Mouse (Mus musculus) CH12F3 (cell line): ENCODE data around the gene Stk33.

Experiments
- in situ Hi-C: fragments of 300-500 bp; cut with MboI; formaldehyde crosslinking; loops from 2 replicates; pipeline ENCODE4 v1.14.3; 2020; ENCODE audit warnings: low sequenced_read_pairs

Stk33 gene

DNA sequence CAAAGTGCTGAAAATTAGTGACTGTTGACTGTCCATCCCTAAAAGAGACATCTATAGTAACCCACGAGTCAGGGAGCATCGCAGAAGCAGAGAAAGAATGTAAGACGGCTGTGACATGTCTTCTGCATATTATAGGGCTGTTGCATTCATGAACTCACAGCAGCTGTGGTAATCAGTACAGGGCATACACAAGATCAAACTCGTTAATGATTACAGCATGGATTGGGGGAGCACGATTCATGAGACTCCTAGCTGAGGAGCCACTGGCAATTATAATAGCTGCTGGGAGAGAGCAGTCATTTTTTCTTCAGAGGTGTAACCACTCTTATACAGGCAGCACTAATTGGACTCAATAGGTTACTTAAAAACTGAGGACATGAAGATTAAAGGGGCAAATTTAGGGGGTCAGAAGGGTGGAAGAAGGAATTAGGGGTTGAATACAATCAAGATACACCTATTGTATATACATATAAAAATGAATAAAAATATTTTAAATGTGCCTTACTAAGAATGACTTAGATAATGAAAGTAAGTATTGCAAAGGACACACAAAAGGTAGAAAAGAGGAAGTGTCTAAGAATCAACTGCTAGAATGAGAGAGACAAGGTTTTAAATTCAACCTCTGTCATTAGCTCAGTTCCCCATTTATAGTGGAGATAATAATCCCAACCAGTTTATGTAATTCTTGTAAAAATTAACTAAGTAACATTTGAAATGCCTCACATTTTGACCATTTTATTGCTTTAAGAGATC, 80.3 kb downstream of the Stk33 start:
- in situ Hi-C loops, result no loop called here

DNA sequence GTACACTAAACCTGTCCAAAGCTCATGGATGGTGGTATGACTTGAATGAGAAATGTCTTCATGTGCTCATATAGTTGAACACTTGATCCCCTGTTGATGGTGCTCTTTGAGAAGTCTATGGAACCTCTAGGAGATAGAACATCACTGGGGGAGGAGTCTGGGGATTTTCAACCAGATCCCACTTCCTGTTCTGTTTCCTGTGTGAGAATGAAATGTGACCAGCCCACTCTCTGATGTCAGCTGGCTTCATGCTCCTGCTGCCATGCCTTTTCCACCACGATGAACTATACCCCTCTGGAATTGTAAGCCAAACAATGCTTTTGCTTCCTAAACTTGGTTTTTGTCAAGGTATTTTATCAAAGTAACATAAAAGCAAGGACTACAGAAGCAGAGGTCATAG, 81.0 kb downstream of the Stk33 start:
- in situ Hi-C loops, result no loop called here

DNA sequence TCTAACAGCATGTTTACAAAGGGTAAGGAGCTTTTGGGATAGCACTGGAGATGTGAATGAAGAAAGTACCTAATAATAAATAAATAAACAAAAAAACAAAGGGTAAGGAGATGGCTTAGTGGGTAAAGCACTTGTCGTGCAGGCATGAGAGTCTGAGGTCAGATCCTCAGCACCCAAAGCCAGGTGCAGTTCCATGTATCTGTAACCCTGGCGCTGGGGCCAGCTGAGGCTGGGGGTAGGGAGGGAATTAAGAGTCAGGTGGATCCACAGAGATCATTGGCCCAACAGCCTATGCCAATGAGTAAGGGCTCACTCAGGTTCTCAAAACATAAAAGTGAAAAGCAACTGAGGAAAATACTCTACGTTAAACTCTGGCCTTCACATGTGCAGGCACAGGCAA, 91.6 kb downstream of the Stk33 start:
- in situ Hi-C loops, result no loop called here

DNA sequence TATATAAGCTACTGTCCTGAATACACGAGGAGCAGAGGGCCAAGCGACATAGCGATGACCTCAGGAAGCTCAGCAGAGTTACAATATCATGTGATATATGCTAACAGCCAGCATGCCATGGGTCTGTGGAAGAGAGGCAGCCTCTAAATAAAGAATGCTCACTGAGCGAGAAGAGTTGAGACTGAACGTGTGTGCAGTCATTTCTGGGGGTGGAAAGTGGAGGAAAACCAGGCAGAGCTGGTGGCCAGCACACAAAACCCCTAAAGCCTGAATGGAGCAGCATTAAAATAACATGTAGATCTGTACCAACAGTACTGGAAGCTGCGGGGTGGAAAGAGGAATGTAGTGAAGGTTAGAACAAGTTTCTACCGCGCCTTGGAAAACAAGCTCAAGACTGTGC, 107.2 kb downstream of the Stk33 start:
- in situ Hi-C loops, result no loop called here

DNA sequence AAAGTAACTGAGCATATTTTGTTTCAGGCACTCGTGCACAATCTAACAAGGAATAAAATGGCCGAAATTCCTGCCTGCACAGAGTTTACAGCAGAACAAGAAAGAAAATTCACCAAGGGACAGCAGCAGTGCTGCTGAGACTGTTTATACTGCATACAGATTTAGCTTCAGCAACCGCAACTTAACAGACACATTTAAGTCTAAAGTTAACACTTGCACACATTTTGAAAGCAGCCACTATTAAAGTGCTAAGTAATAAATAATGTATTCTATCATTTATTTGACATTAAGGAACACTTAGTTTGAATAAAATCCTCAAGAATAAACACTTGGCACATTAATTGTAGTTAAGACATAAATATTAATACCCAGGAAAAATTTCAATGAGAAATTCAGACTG, 110.1 kb downstream of the Stk33 start:
- in situ Hi-C loops, result no loop called here

DNA sequence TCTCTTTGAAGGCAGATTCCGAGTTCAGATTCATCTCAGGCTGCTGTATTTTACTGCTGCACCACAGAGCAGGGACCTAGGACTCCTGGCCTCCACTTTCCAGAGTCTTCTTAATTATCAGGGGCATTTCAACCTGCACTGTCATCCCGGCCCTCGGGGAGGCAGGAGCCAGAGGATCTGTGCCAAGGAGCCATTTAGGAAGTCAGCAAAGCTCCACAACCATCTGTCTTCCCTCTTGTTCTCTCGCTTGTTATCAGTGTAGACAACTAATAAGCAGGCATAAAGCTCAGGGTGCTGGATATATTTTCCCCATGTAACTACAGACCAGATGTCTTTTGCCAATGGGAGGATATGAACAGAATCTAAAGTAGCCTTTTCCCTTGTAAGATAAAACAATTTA, 112.1 kb downstream of the Stk33 start:
- in situ Hi-C loops, result no loop called here

DNA sequence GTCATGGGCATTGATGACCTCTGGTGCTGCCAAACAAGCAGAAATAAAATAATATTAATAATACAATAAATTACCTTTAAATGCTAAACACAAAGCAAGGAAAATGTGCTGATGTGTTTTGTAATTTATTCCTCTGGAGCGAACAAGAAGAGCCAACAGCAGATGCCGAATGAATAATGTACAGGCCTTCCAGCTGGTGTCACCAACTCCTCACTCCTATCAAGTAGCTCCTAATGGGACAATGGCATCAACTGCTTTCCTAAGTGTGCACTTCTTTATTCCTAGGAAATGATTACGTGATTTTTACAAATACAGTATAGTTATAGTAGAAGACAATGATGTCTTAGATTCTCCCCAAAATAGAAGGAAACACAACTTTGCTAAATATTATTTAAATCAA, 113.2 kb downstream of the Stk33 start:
- in situ Hi-C loops, result no loop called here

DNA sequence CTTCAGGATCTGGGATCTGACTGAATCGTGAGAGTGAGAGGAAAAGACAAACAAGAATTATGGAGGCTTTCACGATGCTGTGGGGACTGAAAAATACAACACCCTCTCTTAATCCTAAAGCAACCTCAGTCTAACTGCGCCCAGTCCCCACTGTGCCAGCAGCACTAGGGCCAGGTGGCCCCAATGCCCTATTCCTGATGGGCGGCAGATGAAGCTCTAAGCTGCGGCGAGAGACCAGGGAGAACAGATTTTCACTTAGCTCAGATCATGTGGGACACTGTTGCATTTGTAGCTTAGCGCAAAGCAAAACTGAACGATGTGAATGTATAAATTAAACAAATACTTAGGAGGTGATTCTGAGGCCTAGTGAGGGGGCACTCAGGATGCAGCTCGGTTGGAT, 113.7 kb downstream of the Stk33 start:
- in situ Hi-C loops, result no loop called here

DNA sequence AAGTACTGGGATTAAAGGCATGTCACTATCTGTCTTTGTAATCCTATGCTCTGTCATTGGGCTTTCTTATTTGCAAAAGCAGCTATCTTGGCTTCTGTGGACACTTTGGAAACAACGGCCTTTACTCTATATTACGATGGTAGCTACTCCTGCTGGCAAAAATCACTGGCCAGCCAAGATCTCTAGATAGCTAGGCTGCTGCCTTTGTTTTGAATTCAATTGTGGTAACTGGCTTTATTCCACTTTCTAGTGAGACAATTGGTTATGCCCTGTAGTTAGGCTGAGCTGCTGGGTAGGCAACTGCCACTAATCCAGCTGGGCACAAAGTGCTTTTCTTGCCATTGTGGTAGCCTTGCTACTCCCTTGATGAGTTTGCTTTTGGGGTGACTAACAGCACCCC, 129.4 kb downstream of the Stk33 start:
- in situ Hi-C loops, result no loop called here

DNA sequence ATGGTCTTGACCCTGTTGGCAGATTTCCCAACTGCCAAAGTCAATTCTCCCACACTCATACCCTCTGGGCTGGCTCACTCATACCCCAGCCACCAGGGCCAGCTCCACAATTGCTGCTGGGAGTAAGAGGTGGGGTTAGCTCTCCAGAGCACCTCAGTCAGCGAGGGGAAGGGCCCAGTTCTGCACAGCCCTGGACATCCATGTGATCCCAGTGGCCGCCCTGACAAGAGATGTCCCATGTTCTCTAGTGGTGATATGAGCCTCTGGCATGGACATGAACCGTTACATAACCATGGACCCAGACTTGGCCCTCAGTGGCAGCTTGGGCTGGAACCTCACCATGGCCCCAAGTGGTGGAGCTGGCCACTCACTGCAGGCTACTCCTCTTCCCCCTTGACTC, 143.1 kb downstream of the Stk33 start:
- in situ Hi-C loops, result no loop called here

DNA sequence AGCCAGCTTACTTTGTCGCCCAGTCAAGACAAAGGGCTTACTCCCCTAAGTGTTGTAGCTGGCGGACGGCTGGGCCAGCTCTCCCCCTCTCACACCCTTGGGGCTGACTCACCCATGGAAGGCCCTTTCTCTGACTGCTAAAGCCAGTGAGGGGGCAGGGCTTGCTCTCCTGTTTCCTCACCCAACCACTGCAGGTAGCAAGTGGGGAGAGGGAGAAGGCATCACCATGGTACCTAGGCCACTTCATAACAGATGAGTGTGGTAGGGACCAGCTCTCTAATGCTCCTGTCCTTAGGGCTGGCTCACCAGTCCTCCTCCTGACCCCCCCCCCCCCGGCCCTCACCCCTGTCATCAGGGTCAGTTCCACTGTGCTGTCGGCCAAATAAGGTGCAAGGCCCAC, 143.5 kb downstream of the Stk33 start:
- in situ Hi-C loops, result no loop called here

DNA sequence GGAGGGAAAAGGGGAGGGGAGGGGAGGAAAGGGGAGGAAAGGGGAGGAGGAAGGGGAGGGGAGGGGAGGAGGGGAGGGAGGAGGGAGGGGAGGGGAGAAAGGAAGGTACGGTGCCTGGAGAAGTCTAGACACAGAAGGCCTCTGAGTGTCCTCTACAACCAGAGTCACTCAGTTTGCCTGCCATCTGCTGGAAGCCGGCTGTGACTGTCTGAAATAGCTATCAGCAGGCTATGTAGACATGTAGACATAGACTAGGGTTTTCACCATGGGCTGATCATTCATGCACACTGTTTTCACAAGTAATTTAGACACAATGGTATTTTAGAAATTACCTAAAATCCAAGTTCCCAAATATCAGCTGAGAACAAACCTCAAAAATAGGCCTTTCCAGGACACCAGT, 148.4 kb downstream of the Stk33 start:
- in situ Hi-C loops, result no loop called here

DNA sequence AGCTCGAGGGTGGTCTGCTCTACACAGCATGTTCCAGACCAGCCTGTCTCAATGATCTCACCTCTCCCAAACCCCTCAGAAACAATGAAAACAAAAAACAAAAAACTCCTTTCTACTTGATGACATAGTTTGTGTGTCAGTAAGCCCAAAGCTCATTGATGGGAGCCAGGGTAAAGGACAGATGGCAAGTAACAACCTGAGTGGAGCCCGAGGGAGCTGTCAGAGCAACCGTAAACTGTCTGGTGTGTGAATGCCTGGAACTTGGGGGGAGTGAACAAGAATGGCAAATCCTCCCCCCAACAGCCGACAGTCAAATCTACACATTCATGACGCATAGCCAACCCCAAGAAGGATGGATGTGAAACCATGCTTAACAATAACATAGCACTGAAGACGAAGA, 149.8 kb downstream of the Stk33 start:
- in situ Hi-C loops, result no loop called here

DNA sequence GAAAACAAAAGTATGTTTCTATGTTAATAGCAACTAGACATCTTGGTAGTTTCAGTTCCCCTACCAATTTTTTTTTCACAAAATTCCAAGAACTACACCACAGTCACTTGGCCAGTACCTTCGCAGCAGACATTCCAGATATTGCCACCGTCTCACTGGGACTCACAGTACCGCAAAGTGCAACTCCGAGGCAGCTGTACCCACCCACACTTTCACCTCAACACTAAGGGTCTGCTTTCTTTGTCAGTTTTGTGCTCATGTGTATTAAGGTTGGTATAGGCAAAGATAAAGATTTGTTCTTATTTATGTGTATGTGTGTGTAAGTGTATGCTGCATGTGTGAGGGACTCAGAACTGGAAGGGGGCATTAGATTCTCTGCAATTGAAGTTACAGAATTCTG, 156.8 kb downstream of the Stk33 start:
- in situ Hi-C loops, result no loop called here

DNA sequence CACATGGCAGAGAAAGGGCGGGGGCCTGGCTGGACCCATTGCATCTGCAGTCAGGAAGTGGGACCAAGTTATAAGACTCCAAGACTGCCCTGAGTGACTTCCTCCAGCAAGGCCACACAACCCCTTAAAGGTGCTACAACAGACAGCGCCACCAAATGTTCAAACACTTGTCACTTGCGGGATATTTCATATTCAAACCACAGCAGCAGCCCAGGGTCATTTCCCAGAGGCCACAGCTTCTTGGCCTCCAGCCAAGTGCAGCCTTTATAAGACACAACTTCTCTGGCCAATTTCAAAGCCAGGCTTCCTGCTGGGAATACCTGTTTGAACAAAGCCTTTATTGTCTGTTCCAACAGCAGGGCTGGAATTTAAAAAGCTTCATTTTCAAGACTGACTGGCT, 162.3 kb downstream of the Stk33 start:
- in situ Hi-C loops, result no loop called here

DNA sequence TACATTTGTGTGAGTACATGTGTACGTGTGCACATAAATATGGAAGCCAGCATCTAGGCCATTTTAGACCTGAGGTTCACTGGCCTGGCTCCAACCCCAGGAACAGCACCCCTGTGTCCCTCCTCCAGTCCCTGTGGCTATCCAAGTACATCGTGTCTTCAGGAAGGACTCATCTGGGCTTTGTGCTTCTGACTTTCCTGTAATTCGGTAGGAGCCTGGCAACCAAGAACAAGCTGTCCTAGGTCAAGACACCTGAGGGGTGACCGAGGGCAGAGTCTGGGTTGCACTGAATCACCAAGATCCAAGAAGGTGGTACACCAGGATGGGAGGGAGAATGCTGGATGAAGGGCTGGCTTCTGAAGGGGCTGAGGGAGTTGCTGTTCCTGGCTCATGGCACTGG, 163.0 kb downstream of the Stk33 start:
- in situ Hi-C loops, result no loop called here

DNA sequence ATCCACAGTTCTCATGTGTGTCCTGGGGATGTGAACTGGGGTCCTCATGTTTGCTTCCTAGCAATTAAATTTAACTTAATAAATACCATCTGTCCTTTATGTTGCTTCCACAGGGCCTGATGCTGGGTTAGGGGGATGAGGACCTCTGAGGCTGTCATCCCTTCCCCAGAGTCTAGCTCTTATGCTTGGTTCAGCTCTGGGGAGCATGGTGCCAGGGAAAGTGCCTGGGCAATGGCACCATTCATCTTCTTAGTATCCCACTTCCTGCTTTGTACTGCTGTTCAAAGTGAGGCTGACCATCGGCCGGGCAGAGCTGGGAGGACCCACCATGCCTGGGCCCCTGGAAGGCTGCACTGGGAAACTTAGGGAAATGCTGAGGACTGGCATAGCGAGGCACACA, 163.7 kb downstream of the Stk33 start:
- in situ Hi-C loops, result no loop called here

DNA sequence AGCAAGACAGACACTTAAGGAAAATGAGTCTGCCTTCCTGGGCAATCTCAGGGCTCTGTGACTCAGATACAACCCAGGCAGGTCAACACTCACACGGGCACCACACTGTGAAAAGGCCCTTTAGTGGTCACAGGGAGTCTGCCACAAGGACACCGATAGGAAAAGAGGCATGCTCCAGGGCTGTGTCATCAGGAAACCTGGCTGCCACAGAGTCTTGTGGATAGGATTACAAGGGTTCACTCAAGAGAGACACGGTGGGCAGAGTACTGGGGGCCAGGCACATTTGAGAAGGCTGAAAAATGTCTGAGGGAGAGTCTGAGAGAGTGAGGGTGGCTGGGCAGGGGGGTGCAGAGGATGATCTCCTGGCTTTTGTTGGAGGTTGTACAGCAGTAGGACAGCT, 164.6 kb downstream of the Stk33 start:
- in situ Hi-C loops, result no loop called here

DNA sequence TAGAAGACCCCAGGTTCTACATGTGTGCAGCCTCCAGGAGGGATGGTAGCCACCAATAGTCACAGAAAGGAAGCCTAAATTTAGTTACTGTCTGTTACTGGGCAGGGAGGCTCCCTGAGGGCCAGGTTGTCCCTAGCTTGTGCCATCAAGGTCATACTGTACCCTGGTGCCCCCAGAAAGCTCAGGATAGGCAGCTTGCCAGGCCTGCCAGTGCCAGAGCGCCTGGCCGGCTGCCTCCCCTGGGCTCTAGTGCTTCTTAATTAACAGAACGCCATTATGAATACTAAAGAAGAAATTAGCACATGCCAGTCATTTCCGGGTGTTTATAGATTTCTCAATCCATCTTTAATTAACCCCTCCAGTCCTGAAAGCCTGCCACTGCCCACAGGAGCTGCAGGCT, 169.8 kb downstream of the Stk33 start:
- in situ Hi-C loops, result no loop called here

DNA sequence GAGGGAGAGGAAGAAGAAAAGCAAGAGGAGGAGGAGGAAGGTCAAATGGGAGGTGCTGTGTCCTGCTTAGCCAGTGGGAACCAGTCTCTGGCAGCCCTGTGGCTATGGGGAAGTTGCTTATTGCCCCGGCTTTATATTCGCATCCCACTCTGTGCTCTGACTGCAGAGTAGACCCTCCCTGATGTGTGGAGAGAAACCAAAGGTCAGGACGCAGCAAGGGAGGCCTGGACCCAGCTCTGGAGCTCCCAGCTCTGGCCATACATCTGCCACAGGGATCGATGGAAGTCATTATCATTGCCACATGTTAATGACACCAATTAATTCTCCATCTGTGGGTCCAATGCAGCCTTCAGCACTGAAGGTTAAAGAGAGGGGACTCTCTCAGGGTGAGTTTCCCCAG, 171.5 kb downstream of the Stk33 start:
- in situ Hi-C loops, result no loop called here

DNA sequence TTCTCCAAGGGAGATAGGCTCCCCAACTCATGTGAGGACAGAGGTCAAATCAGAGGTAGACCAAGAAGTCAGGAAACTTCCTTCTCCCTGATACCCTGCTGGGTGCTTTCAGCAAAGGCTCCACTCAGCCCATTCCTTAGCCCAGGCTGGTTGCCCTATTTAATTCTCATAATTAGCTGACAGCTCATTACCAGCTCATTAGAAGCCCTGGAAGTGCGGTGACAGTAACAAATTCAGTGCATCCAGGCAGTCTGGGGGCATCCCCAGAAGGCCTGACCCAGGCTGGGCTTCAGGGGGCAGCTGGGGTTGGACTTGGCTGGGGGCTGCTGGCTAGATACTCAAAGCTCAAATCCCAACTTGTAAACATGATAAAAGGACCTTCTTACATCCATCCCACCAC, 172.7 kb downstream of the Stk33 start:
- in situ Hi-C loops, result no loop called here

DNA sequence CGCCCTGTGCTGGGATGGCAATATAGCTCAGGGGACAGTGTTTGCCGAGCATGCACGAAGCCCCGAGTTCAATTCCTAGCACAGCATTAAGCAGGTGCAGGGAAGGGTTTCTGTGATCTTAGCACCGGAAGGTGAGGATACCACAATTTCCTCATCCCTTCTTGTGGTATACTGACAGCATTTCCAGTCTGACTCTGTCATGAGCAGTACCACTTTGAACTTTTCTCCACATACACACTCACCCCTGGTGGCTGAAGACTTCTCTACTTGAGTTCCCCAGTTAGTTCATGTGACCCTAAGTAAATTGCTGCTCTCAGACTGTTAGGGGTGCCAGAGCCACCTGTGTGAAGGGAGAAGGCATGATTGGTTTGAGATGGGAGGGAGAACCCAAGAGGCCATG, 173.3 kb downstream of the Stk33 start:
- in situ Hi-C loops, result no loop called here
